Mouse (Mus musculus): ENCODE data around the gene Cfap46.

DNA sequence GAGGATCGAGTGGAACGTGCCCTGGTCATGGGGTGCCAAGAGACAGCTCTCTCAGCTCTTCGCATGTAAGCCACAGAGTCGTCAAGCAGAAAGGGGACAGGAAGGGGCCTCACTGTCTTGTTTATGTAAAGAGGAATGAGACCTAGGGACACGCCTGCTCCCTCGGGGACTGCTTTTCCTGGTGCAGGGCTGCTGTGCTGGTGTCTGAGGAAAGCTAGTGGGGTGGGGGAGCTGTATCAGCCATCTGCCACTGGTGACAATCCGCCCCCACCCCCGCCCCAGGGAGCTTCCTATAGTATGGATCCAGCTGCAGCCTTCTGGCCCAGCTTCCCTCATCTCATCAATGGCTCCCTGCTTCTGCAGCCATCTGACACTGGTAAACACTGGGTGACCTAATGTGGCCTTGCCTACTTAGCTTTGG lies 47.7 kb upstream of the Cfap46 start:
- TF ChIP-seq POLR2A (IDR thresholded peaks at IDR 0.05; ENCODE audit: insufficient read depth, low read length) (no peak), CTCF (IDR thresholded peaks at IDR 0.05; ENCODE audit: low read depth, low read length) (no peak), EP300 (IDR thresholded peaks at IDR 0.05; ENCODE audit: insufficient read depth, low read depth, low read length) (no peak)
